Mouse (Mus musculus): ENCODE measurements around the gene Trhr2. TPM values are rescaled to one million over a fixed set of nuclear protein-coding genes. Genes with fewer than 3 reads are reported as not detected.

Gene Trhr2
- polyA plus RNA-seq, 1 experiment from 2014 or later: 0.32 TPM

DNA sequence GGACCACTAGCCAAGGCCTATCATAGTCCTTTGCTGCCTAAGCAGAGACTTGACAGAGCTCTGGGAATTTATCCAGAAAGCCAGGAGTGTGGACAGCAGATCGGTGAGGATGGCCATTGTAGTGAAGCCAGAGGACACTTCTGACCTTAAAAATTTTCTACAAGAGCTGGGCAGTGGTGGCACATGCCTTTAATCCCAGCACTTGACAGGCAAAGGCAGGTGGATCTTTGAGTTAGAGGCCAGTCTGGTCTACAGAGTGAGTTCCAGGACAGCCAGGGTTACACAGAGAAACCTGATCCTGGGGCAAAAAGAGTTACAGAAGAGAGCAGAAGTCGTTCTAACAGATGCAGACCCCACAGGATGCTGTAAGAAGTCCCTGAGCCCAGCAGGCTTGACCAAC lies 44.1 kb downstream of the Trhr2 start:
- Histone ChIP-seq H3K4me1 (0 out of 2 replicates have a peak, but pooled peaks cover 6% of the 10 kb centered on the region), H3K36me3 (no peaks in the 10 kb centered on the region), H3K4me2 (replicated peaks) (no peak overlapping the region), H3K27ac (no peak overlapping the region), H3K27me3 (no peaks in the 10 kb centered on the region), H3K9me3 (no peaks in the 10 kb centered on the region), H3K9ac (no peak overlapping the region), H3K4me3 (no peak overlapping the region)
- no peak for ATAC-seq (ENCODE audit: insufficient number of reproducible peaks, insufficient read depth, low FRiP score, low TSS enrichment)
- WGBS: 40% methylated on average over 2 of the region's 2 CpGs

GRCm38 (mm10) chr8:122314899-122315496 lies 45.5 kb downstream of the Trhr2 start:
- no peaks in the 10 kb centered on the region for H3K27me3 ChIP-seq
- 48% methylated on average over 13 of the region's 13 CpGs for WGBS
- H3K9ac ChIP-seq: no peak overlapping the region
- no peak overlapping the region for H3K27ac ChIP-seq
- no peaks in the 10 kb centered on the region for H3K36me3 ChIP-seq
- no peaks in the 10 kb centered on the region for H3K9me3 ChIP-seq
- ATAC-seq (ENCODE audit: insufficient number of reproducible peaks, insufficient read depth, low FRiP score, low TSS enrichment): no peak
- H3K4me1 ChIP-seq: 0 out of 2 replicates have a peak, but pooled peaks cover 6% of the 10 kb centered on the region
- no peak overlapping the region for H3K4me3 ChIP-seq
- H3K4me2 ChIP-seq (replicated peaks): no peak overlapping the region

- Histone ChIP-seq H3K4me2 (replicated peaks) (no peak overlapping the region), H3K9me3 (no peaks in the 10 kb centered on the region), H3K4me1 (0 out of 2 replicates have a peak, but pooled peaks cover 3% of the 10 kb centered on the region), H3K9ac (no peak overlapping the region), H3K4me3 (no peak overlapping the region), H3K27me3 (no peaks in the 10 kb centered on the region), H3K36me3 (no peaks in the 10 kb centered on the region), H3K27ac (no peak overlapping the region)
- 68% methylated on average over 12 of the region's 12 CpGs for WGBS
- no peak for ATAC-seq (ENCODE audit: insufficient number of reproducible peaks, insufficient read depth, low FRiP score, low TSS enrichment)
These were observed 47.2 kb downstream of the Trhr2 start for GRCm38 (mm10) chr8:122313310-122313709.

- no peaks in the 10 kb centered on the region for H3K27me3 ChIP-seq
- no peak overlapping the region for H3K4me2 ChIP-seq (replicated peaks)
- 66% methylated on average over 2 of the region's 2 CpGs for WGBS
- no peak overlapping the region for H3K4me3 ChIP-seq
- no peak overlapping the region for H3K9ac ChIP-seq
- no peak for ATAC-seq (ENCODE audit: insufficient number of reproducible peaks, insufficient read depth, low FRiP score, low TSS enrichment)
- no peak overlapping the region for H3K27ac ChIP-seq
- H3K36me3 ChIP-seq: no peaks in the 10 kb centered on the region
- H3K4me1 ChIP-seq: no peaks in the 10 kb centered on the region
- no peaks in the 10 kb centered on the region for H3K9me3 ChIP-seq
These were observed 48.0 kb downstream of the Trhr2 start for GRCm38 (mm10) chr8:122312553-122312952.

GRCm38 (mm10) chr8:122311115-122311514 lies 49.4 kb downstream of the Trhr2 start:
- Histone ChIP-seq H3K9ac (no peak overlapping the region), H3K4me3 (no peak overlapping the region), H3K4me1 (no peaks in the 10 kb centered on the region), H3K27ac (no peak overlapping the region), H3K36me3 (no peaks in the 10 kb centered on the region), H3K4me2 (replicated peaks) (no peak overlapping the region), H3K27me3 (no peaks in the 10 kb centered on the region), H3K9me3 (no peaks in the 10 kb centered on the region)
- 79% methylated on average over 2 of the region's 2 CpGs for WGBS
- ATAC-seq (ENCODE audit: insufficient number of reproducible peaks, insufficient read depth, low FRiP score, low TSS enrichment): no peak

GRCm38 (mm10) chr8:122309272-122309671 lies 51.3 kb downstream of the Trhr2 start:
- ATAC-seq (ENCODE audit: insufficient number of reproducible peaks, insufficient read depth, low FRiP score, low TSS enrichment): no peak
- Histone ChIP-seq H3K4me3 (no peak overlapping the region), H3K27ac (no peak overlapping the region), H3K4me2 (replicated peaks) (no peak overlapping the region), H3K36me3 (no peaks in the 10 kb centered on the region), H3K9me3 (no peaks in the 10 kb centered on the region), H3K27me3 (no peaks in the 10 kb centered on the region), H3K4me1 (no peaks in the 10 kb centered on the region), H3K9ac (no peak overlapping the region)
- 83% methylated on average over 12 of the region's 12 CpGs for WGBS

GRCm38 (mm10) chr8:122307836-122308235 lies 52.7 kb downstream of the Trhr2 start:
- Histone ChIP-seq H3K4me3 (no peak overlapping the region), H3K9me3 (no peaks in the 10 kb centered on the region), H3K9ac (no peak overlapping the region), H3K4me2 (replicated peaks) (no peak overlapping the region), H3K27ac (no peak overlapping the region), H3K36me3 (no peaks in the 10 kb centered on the region), H3K4me1 (0 out of 2 replicates have a peak, but pooled peaks cover 6% of the 10 kb centered on the region), H3K27me3 (no peaks in the 10 kb centered on the region)
- no peak for ATAC-seq (ENCODE audit: insufficient number of reproducible peaks, insufficient read depth, low FRiP score, low TSS enrichment)
- WGBS: 81% methylated on average over 8 of the region's 8 CpGs

Other genes with a start within 250 kb of the Trhr2 start
- gene Zfpm1, start 78.6 kb downstream of the Trhr2 start, polyA plus RNA-seq (2016; fragmentation: Nextera tagmentation; extraction: Ambion mirVana): 2.1 and 2.8 TPM in 2 replicates
- 66.1 and 67.9 TPM in 2 replicates for gene Zc3h18, start 15.9 kb upstream of the Trhr2 start, polyA plus RNA-seq (2016; fragmentation: Nextera tagmentation; extraction: Ambion mirVana)
- 0.45 TPM in 1 of 2 replicates, not detected in the other for gene Il17c, start 61.3 kb upstream of the Trhr2 start, polyA plus RNA-seq (2016; fragmentation: Nextera tagmentation; extraction: Ambion mirVana)
- gene Cyba, start 72.2 kb upstream of the Trhr2 start, polyA plus RNA-seq (2016; fragmentation: Nextera tagmentation; extraction: Ambion mirVana): 88.3 TPM in 2 replicates
- gene Mvd, start 82.7 kb upstream of the Trhr2 start, polyA plus RNA-seq (2016; fragmentation: Nextera tagmentation; extraction: Ambion mirVana): 44.6 and 45.1 TPM in 2 replicates
- gene Snai3, start 100.0 kb upstream of the Trhr2 start, polyA plus RNA-seq (2016; fragmentation: Nextera tagmentation; extraction: Ambion mirVana): 0.45 and 0.73 TPM in 2 replicates
- gene Rnf166, start 115.3 kb upstream of the Trhr2 start, polyA plus RNA-seq (2016; fragmentation: Nextera tagmentation; extraction: Ambion mirVana): 46.8 and 49.9 TPM in 2 replicates
- gene Ctu2, start 115.4 kb upstream of the Trhr2 start, polyA plus RNA-seq (2016; fragmentation: Nextera tagmentation; extraction: Ambion mirVana): 69.9 and 76.8 TPM in 2 replicates
- gene Piezo1, start 190.6 kb upstream of the Trhr2 start, polyA plus RNA-seq (2016; fragmentation: Nextera tagmentation; extraction: Ambion mirVana): 11.6 and 16.7 TPM in 2 replicates
- gene Cdt1, start 207.3 kb upstream of the Trhr2 start, polyA plus RNA-seq (2016; fragmentation: Nextera tagmentation; extraction: Ambion mirVana): 41.2 and 41.6 TPM in 2 replicates
- gene Aprt, start 216.2 kb upstream of the Trhr2 start, polyA plus RNA-seq (2016; fragmentation: Nextera tagmentation; extraction: Ambion mirVana): 289 and 298 TPM in 2 replicates